Mouse (Mus musculus) stomach, postnatal 0 days (tissue): ENCODE measurements around the gene Plch1. TPM values are rescaled to one million over a fixed set of nuclear protein-coding genes. Genes with fewer than 3 reads are reported as not detected.
A peak's percentile ranks its signal among the peaks of the same experiment; 100 is the strongest.

Experiments
- ATAC-seq: fragments of 200-750 bp; cut with Nextera tagmentation; 2 replicates; pipeline ENCODE4 v1.8.0; 2017; ENCODE audit not compliant: low FRiP score, low TSS enrichment
- DNase-seq: peaks from one replicate; pipeline ENCODE4 v3.0.0-alpha.2; 2016; ENCODE audit warnings: low spot score
- H3K27ac ChIP-seq: fragments of 300-500 bp; sonication (generic); replicated peaks from 2 replicates; pipeline ENCODE4 v1.5.1; 2014; ENCODE audit warnings: mild to moderate bottlenecking, control low read depth
- H3K27me3 ChIP-seq: fragments of 300-500 bp; sonication (generic); 2 replicates; pipeline ENCODE4 v1.6.1; 2014; ENCODE audit warnings: low read length; ENCODE audit not compliant: control insufficient read depth, insufficient read depth
- H3K36me3 ChIP-seq: fragments of 300-500 bp; sonication (generic); 2 replicates; pipeline ENCODE4 v1.6.1; 2014; ENCODE audit warnings: low read length, mixed read lengths; ENCODE audit not compliant: control insufficient read depth, insufficient read depth
- H3K4me1 ChIP-seq: fragments of 300-500 bp; sonication (generic); replicated peaks from 2 replicates; pipeline ENCODE4 v1.6.1; 2014; ENCODE audit warnings: antibody characterized with exemption; ENCODE audit not compliant: control insufficient read depth, insufficient read depth
- H3K4me2 ChIP-seq: fragments of 300-500 bp; sonication (generic); replicated peaks from 2 replicates; pipeline ENCODE4 v1.6.1; 2014; ENCODE audit warnings: low read depth, mild to moderate bottlenecking, control low read depth, moderate library complexity
- H3K4me3 ChIP-seq: fragments of 300-500 bp; sonication (generic); 2 replicates; pipeline ENCODE4 v1.5.1; 2014; ENCODE audit warnings: low read depth, low read length, control low read depth
- H3K9ac ChIP-seq: fragments of 300-500 bp; sonication (generic); 2 replicates; pipeline ENCODE4 v1.6.1; 2014; ENCODE audit warnings: mild to moderate bottlenecking, low read length, control low read depth, mixed read lengths
- H3K9me3 ChIP-seq: fragments of 300-500 bp; sonication (generic); 2 replicates; pipeline ENCODE4 v1.6.1; 2016; ENCODE audit warnings: low read length; ENCODE audit not compliant: control insufficient read depth
- CTCF ChIP-seq: IDR thresholded peaks from 2 replicates; pipeline ENCODE4 v1.5.1; 2016; ENCODE audit warnings: antibody characterized with exemption, low read depth, mild to moderate bottlenecking, moderate library complexity
- EP300 ChIP-seq: optimal IDR thresholded peaks from 2 replicates; pipeline ENCODE3; 2016; ENCODE audit warnings: antibody characterized with exemption
- WGBS: fragments of 180-500 bp; shearing (Covaris S2); extraction: QIAGEN DNeasy Blood & Tissue Kit; methylation state at CpG from one replicate; pipeline ENCODE4 v1.1.7; 2014; 5-methylcytosine and 5-hydroxymethylcytosine counted together
- polyA plus RNA-seq: library from polyadenylated mRNA; unstranded; fragments of >200 nt; fragmentation: Nextera tagmentation; extraction: Ambion mirVana; gene quantifications from 2 replicates; pipeline ENCODE4 v1.2.1, GENCODE M21; 2015

Gene Plch1
- polyA plus RNA-seq, 1 experiment from 2014 or later, result 1.7 TPM

DNA sequence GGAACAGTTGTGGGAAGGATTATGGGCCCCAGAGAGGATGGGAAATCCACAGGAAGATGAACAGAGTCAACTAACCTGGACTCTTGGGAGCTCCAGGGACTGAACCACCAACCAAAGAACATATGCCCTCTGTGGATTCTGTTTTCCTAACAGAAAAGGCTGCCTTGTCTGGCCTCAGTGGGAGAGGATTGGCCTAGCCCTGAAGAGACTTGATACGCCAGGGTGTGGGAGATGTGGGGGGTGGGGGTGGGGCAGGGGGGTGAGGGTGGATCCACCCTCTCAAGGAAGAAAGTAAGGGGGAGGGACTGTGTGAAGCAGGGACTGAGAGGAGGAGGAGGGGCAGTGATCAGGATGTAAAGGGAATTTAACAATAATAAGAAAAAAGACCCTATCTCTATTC, 26.5 kb downstream of the Plch1 start:
- Histone ChIP-seq H3K9me3 (no peaks in the 10 kb centered on the region), H3K27me3 (no peaks in the 10 kb centered on the region), H3K9ac (no peak overlapping the region), H3K4me2 (no peak overlapping the region), H3K36me3 (no peaks in the 10 kb centered on the region), H3K27ac (no peak overlapping the region), H3K4me1 (no peaks in the 10 kb centered on the region), H3K4me3 (no peak overlapping the region)
- DNase-seq (no peak), ATAC-seq (no peak)
- WGBS, result 46% methylated on average over 1 of the region's 1 CpGs
- no peak for TF ChIP-seq EP300
- no peak for TF ChIP-seq CTCF

DNA sequence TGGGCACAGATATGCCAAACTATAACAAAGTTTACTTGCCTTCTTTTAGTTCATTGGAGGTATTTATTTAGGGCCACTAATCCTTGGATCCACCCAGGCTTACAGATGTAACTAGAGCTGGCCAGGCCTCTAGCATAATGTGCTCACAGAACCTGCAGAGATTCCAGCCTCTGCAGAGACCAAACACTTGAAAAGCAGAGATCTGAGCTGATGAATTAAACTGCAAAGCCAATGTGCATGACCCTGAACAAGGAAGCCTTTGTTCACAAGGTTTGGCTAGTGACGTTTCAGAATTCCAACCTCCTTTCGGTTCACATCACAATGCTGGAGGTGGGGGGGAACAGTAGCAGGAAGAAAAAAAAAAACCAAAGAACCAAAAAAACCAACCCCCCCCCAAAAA, 28.0 kb downstream of the Plch1 start:
- Histone ChIP-seq H3K9me3 (no peaks in the 10 kb centered on the region), H3K36me3 (no peaks in the 10 kb centered on the region), H3K4me1 (no peaks in the 10 kb centered on the region), H3K4me2 (no peak overlapping the region), H3K27ac (no peak overlapping the region), H3K9ac (no peak overlapping the region), H3K27me3 (no peaks in the 10 kb centered on the region), H3K4me3 (no peak overlapping the region)
- no peak for TF ChIP-seq EP300
- no peak for TF ChIP-seq CTCF
- ATAC-seq, result 0 out of 2 replicates have a peak, but pooled peaks have one; percentile 29
- 33% methylated on average over 2 of the region's 2 CpGs for WGBS
- no peak for DNase-seq

DNA sequence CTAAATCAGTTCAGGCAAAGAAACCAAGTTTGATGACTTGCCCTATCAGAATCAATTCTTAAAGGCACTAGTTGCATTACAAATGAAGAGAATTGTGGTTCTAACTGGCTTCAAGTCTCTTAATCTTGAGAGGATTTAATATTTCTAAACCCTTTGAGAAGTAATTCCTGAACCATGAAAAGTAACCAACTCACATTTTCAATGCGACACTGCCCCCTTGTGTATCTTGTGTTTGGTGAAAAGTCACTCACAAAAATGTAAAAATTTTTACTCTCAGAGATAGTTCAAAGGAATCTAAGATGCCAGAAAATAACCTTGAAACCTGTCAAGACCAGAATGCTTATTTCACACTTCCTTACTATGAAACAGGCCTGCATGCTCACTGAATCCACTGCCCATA, 31.0 kb downstream of the Plch1 start:
- DNase-seq (peak; percentile 39), ATAC-seq (no peak)
- Histone ChIP-seq H3K36me3 (no peaks in the 10 kb centered on the region), H3K9me3 (no peaks in the 10 kb centered on the region), H3K4me2 (no peak overlapping the region), H3K9ac (no peak overlapping the region), H3K27me3 (no peaks in the 10 kb centered on the region), H3K4me3 (no peak overlapping the region), H3K4me1 (no peaks in the 10 kb centered on the region), H3K27ac (no peak overlapping the region)
- WGBS, result 28% methylated on average over 1 of the region's 1 CpGs
- TF ChIP-seq CTCF (peak; percentile 80), EP300 (no peak)

DNA sequence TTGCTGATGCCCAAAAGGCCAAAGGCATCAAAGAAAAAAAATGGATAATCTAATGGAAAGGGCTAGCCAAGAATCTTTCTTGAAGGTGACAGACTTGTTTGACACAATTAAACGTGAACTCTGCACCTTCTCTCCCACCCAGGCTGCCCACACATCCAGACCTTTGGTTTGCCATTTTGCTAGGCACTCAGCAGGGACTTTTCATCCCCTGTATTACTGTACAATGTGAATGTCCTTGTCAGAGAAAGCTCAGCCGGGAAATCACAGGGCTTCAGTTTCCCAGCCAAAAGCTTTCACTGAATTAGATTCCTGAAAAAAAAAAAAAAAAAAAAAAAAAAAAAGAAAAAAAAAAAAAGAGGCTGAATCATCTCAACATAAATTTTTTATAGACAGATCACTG, 34.2 kb downstream of the Plch1 start:
- no peak for ATAC-seq
- TF ChIP-seq EP300 (no peak), CTCF (no peak)
- WGBS, result 57% methylated on average over 2 of the region's 2 CpGs

DNA sequence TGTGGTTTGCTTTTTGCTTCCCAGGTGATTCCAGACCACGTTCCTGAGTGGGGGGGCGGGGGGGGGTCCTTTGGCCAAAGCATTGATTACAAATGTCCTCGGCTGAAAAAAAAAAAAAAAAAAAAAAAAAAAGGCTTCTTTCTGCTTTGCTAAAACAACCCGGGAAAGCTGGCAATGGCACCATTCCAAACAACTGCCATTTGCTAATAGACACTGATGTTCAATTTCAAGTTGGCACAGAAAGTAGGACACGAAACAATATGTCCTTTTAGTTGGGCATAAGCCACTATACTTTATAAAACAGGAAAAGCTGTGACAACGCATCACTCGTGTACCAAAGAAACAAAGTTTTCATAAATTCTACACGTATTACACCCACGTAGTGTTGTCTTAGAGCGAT, 36.6 kb downstream of the Plch1 start:
- Histone ChIP-seq H3K27me3 (no peaks in the 10 kb centered on the region), H3K36me3 (no peaks in the 10 kb centered on the region), H3K4me1 (no peaks in the 10 kb centered on the region), H3K9ac (no peak overlapping the region), H3K4me3 (no peak overlapping the region), H3K9me3 (no peaks in the 10 kb centered on the region), H3K4me2 (no peak overlapping the region), H3K27ac (no peak overlapping the region)
- DNase-seq (no peak), ATAC-seq (no peak)
- TF ChIP-seq EP300 (no peak), CTCF (no peak)
- WGBS, result 85% methylated on average over 10 of the region's 10 CpGs

More for the DNA sequence above, 34.2 kb downstream of the Plch1 start:
- H3K36me3 ChIP-seq, result no peaks in the 10 kb centered on the region
- DNase-seq, result no peak
- H3K9me3 ChIP-seq, result no peaks in the 10 kb centered on the region
- no peak overlapping the region for H3K4me3 ChIP-seq
- H3K9ac ChIP-seq, result no peak overlapping the region
- H3K27me3 ChIP-seq, result no peaks in the 10 kb centered on the region
- no peak overlapping the region for H3K4me2 ChIP-seq
- H3K27ac ChIP-seq, result no peak overlapping the region
- no peaks in the 10 kb centered on the region for H3K4me1 ChIP-seq

DNA sequence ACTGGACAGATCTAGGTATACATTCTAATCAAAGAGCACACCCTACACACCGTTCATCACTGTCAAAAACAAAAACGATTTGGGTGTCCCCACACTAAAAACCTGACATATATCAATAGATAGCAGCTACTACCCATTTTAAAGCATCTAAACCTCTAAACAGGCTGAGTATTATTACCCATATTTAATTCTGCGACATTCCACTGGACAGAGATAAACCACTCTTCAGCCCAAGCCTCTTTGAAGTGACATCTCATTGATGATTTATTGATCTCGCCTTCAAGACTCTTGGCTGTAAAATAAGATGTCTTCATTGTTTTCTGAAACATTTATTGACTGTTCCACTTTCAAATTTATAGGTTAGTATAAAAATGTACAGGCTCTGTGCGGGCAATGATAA, 46.4 kb downstream of the Plch1 start:
- H3K27me3 ChIP-seq, result no peaks in the 10 kb centered on the region
- no peaks in the 10 kb centered on the region for H3K9me3 ChIP-seq
- no peak overlapping the region for H3K4me2 ChIP-seq
- H3K4me3 ChIP-seq, result no peak overlapping the region
- DNase-seq, result no peak
- no peaks in the 10 kb centered on the region for H3K36me3 ChIP-seq
- TF ChIP-seq EP300 (no peak), CTCF (no peak)
- 55% methylated on average over 5 of the region's 5 CpGs for WGBS
- ATAC-seq, result no peak
- no peak overlapping the region for H3K9ac ChIP-seq
- H3K4me1 ChIP-seq, result no peaks in the 10 kb centered on the region
- H3K27ac ChIP-seq, result no peak overlapping the region
